In the genomic region with DNA sequence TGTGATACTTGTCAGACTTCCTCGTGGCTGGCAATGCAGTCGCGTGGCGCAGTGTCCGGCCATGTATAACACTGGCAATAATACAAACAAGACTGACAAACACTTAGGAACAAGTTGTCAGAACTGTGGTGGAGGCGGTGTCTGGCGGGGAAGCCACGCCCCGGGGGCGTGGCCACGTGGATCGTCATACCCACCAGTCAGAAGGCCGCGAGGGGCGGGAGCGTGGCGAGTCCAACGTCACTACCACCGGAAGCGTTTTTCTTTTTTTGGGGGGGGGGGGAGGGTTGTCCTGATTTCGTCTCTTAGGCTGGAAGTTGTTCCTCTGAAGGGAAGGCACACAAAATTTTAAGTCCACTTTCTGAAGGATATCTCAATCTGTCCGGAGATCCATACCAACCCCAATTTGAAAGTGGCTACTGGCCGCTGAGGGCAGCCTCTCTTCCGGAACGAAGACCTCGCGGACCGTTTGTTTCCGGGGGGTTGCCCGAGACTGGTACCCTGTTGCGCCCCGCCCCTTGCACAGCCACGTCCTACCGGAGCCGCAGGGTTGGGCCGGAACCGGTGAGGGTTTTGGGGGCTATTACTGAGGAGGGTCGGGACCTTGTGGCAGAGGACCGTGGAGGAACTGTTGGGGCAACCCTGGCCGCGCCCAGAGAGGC, we compare ENCODE assay signal across 8 mouse cellular contexts. TPM values are rescaled to one million over a fixed set of nuclear protein-coding genes. Genes with fewer than 3 reads are reported as not detected.
DNase-seq lines count a peak whose midpoint lies in the region; ATAC-seq lines count a peak whose summit lies in the region.

A gene (plus strand): TSS at position 340 of the 659 bp plus-strand sequence.

- DNase-seq in MEL-GATA-1-ER (ENCODE audit: extremely low read depth, low read depth) = peak; percentile 91
- DNase-seq in cerebellum, adult 8-10 months = peak; percentile 89
- peak; percentile 97 for DNase-seq in forelimb bud, embryonic 11.5 days (ENCODE audit: low read depth, low spot score)
- DNase-seq in layer of hippocampus, adult 9-10 months (ENCODE audit: low spot score) = peak; percentile 68
- DNase-seq in ovary, postnatal 10 days (ENCODE audit: low spot score) = peak; percentile 72
- peak; percentile 86 to 91 for DNase-seq in thymus, postnatal 10 days (ENCODE audit: low spot score in 2 of 2)

- peak within 1 kb of the TSS; percentile 78 for H3K27ac ChIP-seq in lung, embryonic 16.5 days (ENCODE audit: low read length)

- under 1% methylated on average over 41 of the region's 41 CpGs for WGBS in lung, embryonic 16.5 days

- no peaks in the 10 kb centered on the region for H3K27me3 ChIP-seq in lung, embryonic 16.5 days (ENCODE audit: control insufficient read depth, insufficient read depth, low read depth, low read length)

- peak within 1 kb of the TSS; percentile 92 for H3K4me3 ChIP-seq in lung, embryonic 16.5 days (ENCODE audit: low read length)

- no peaks in the 10 kb centered on the region for H3K36me3 ChIP-seq in lung, embryonic 16.5 days (ENCODE audit: control insufficient read depth, insufficient read depth, low read length)

- H3K4me1 ChIP-seq in lung, embryonic 16.5 days (replicated peaks; ENCODE audit: control insufficient read depth, insufficient read depth, low read length) = peaks cover 8% of the 10 kb centered on the region

- H3K4me2 ChIP-seq in lung, embryonic 16.5 days (ENCODE audit: low read depth, low read length) = peak within 1 kb of the TSS; percentile 68

- no peaks in the 10 kb centered on the region for H3K9me3 ChIP-seq in lung, embryonic 16.5 days (ENCODE audit: control insufficient read depth, low read length)

- H3K9ac ChIP-seq in lung, embryonic 16.5 days (ENCODE audit: low read length) = peak within 1 kb of the TSS; percentile 95

- peak; percentile 92 for ATAC-seq in hematopoietic stem cell, adult 5-6 weeks (replicated peaks in 1 of 2; ENCODE audit: insufficient read depth in 1 of 2, low FRiP score in 2 of 2, low TSS enrichment in 1 of 2, low read depth in 1 of 2, poor library complexity in 2 of 2, severe bottlenecking in 2 of 2)
- ATAC-seq in lung, embryonic 16.5 days (ENCODE audit: low read depth) = peak; percentile 99

RNA-seq across cellular contexts. Expression of the gene that starts here (rescaled TPM):
- 19.9 and 21.5 TPM in 2 replicates for total RNA-seq in hematopoietic stem cell, adult 5-6 weeks (2017)
- 18.2 and 18.4 TPM in 2 replicates for polyA plus RNA-seq in lung, embryonic 16.5 days (2015; fragmentation: Nextera tagmentation; extraction: Ambion mirVana)

Comparison
In these comparisons a context has a peak if more than half of its experiments do, and no peak if none do; other contexts are left out.
1. Peak in every context shown above with its lines: DNase-seq, ATAC-seq, H3K4me3 ChIP-seq and H3K27ac ChIP-seq.